Mouse (Mus musculus) heart, postnatal 0 days (tissue): ENCODE measurements around the gene Rgs19.

Source experiments
- CTCF ChIP-seq: IDR thresholded peaks from 2 replicates; pipeline ENCODE4 v1.5.1; 2016; ENCODE audit warnings: antibody characterized with exemption, control low read depth, low read depth
- EP300 ChIP-seq: IDR thresholded peaks from 2 replicates; pipeline ENCODE4 v1.6.1; 2016; ENCODE audit warnings: antibody characterized with exemption, low read depth

- TF ChIP-seq CTCF: no peak
- no peak for TF ChIP-seq EP300
These were observed 3.1 kb upstream of the Rgs19 start for GRCm38 (mm10) chr2:181696801-181697420.
